Mouse (Mus musculus) heart, postnatal 4 days (tissue): ENCODE measurements at regions not wholly inside any gene's neighbourhood (a gene's known extent, or its start where the extent isn't known, plus 50 kb on each side); places are given as distances from the start of the nearest gene placed in this dataset.

ENCODE experiments used
- DNase-seq: peaks from one replicate; pipeline ENCODE4 v3.0.0; 2021

DNA sequence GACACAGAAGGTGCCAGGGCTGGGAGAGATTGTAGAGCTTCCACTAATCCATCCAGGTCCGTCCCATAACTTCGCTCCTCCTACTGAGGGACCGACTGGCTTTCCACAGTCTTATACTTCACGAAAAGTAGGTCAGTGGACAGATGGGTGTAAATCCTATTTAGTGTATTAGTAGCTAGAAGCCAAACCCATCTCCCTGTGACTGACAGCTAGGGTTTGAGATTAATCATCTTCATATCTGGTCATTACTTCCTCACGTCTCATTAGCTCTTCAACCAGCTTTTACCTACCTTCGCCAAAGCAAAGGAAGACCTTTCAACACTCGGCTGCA is 60.4 kb upstream of the Scaf11 start:
- no peak for DNase-seq

DNA sequence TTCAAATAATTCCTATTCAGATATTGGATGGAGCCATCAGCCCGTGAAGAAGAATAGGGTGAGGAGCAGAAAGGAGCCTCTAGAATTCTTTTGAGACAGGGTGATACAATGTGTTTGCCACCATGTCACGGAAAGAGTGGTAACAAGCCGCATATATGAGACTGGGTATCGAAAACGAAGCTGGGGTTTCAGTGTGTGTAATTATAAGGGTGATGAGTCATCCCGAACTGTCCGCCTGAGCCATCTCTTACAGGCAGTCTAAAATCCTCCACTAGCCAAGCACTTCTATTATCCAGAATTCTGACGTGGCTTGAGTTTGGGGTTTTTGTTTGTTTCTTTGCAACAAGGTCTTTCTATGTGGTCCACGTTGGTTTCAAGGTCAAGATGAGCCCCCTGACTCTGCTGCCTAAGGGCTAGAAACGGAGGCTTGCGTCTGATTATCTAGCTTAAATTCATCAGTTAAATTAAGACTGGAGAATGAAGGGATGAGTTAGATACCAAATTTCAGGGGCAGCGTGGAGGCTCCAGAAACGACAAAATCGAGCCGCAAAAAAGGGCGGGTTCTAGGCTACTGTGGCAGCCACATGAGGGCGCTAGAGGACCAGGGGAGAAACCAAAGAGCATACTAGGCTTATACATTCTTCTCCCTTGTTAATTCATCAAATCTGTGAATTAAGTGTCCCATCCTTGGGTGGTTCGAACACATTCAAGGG is 59.9 kb upstream of the Scaf11 start:
- peak; percentile 74 for DNase-seq

DNA sequence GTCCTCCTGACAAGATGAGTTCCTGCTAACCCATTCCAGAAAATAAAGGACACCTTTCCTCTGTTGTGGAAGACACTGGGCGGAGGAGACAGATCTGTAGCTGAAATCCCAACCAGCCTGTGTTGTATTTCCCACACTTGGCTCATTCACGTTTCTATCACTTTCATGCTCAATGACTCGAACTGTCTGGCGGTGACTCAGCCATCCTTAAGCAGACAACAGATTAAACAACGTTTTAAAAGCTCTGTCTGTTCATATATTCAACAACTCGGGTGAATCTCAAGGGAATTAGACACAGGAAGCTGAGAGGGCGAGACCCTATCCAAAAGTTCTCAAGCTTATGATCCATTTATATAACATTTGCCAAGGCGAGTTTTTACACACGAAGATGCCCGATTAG is 57.5 kb upstream of the Scaf11 start:
- no peak for DNase-seq

DNA sequence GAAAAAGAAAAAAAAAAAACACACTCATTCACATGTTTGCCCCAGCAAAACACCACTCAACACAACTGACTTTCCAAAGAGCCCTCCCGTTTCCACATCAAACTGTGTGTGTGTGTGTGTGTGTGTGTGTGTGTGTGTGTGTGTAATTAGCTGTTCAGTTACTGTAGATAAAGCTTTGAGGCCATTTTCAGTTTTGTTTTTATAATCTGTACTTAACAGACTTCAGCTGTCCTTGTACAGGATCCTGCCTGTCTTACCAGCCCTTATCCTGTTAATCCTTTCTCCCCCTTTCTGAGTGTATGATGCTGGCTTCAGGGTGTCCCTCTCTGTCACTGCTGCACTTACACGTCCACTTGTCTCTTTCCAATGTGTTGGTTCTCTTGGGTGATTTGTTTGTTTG is 55.0 kb upstream of the Scaf11 start:
- DNase-seq: no peak

DNA sequence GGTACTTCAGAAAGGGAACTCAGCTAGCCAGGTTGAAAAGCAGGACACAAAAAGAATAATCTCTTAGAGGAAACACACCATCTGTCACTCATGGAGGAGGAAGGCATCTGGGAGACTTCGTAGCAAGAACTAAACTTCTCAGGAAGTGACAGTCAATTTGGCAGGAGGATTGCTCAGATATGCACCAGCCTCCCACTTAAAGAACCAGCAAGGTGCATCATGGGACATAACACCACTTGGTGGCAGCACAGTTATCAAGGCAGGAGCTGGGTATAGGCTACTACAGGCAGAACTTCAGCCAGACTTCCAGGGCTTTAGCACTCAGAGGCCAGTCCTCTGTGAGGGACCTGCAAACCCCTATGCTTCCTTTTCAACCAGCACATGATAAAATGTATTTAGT is 52.0 kb upstream of the Scaf11 start:
- DNase-seq: no peak
